Mouse (Mus musculus) lung, adult 2 months (tissue): ENCODE data around the gene Parp9.

Experiments used
- CTCF ChIP-seq: fragments of 200-500 bp; IDR thresholded peaks from 2 replicates; pipeline ENCODE4 v1.5.1; 2011; ENCODE audit warnings: mild to moderate bottlenecking, low read length, control low read depth; ENCODE audit not compliant: insufficient read depth
- POLR2A ChIP-seq: fragments of 200-500 bp; IDR thresholded peaks from 2 replicates; pipeline ENCODE4 v1.6.1; 2011; ENCODE audit warnings: low read depth, mild to moderate bottlenecking, control low read depth, low read length, borderline replicate concordance; ENCODE audit errors: extremely low read depth

GRCm38 (mm10) chr16:35983517-35984101 is 45.3 kb downstream of the Parp9 start:
- TF ChIP-seq POLR2A, result no peak
- no peak for TF ChIP-seq CTCF
